Mouse (Mus musculus): ENCODE measurements around the gene Ctcf.

- TF ChIP-seq CTCF (IDR thresholded peaks at IDR 0.05; ENCODE audit: insufficient read depth, low read length) (no peak), POLR2A (IDR thresholded peaks at IDR 0.05; ENCODE audit: borderline replicate concordance, extremely low read depth, low read depth, low read length) (no peak)
Measured at GRCm38 (mm10) chr8:105677891-105678290, 41.5 kb downstream of the Ctcf start.
